Mouse (Mus musculus) macrophage (primary cell): ENCODE data around the gene Phf2. TPM values are rescaled to one million over a fixed set of nuclear protein-coding genes. Genes with fewer than 3 reads are reported as not detected.
A peak's percentile ranks its signal among the peaks of the same experiment; 100 is the strongest.
"Not testable (repeated sequence)": the region's sequence is repeated elsewhere in the genome, so short reads cannot be mapped to it uniquely, and the experiment has no call there.

Experiments
- H3K27ac ChIP-seq: fragments of 350-480 bp; formaldehyde crosslinking; 2 replicates; pipeline ENCODE4 v1.9.0; 2021
- H3K36me3 ChIP-seq: fragments of 350-480 bp; formaldehyde crosslinking; 2 replicates; pipeline ENCODE4 v1.9.0; 2021; ENCODE audit errors: inconsistent target
- H3K4me3 ChIP-seq: fragments of 350-480 bp; formaldehyde crosslinking; 2 replicates; pipeline ENCODE4 v1.9.0; 2021; ENCODE audit errors: inconsistent target
- H3K79me2 ChIP-seq: fragments of 350-480 bp; formaldehyde crosslinking; 2 replicates; pipeline ENCODE4 v1.9.0; 2021; ENCODE audit errors: inconsistent target
- WGBS: methylation state at CpG from one replicate; pipeline ENCODE4 v1.1.7; 2026; ENCODE audit warnings: inconsistent platforms; ENCODE audit not compliant: missing documents; 5-methylcytosine and 5-hydroxymethylcytosine counted together
- polyA plus RNA-seq: library from polyadenylated mRNA; stranded (reverse); fragments of 250-400 nt; gene quantifications from 3 replicates; pipeline ENCODE4 v1.2.4, GENCODE M21; 2018; ENCODE audit warnings: inconsistent platforms

Gene Phf2
- polyA plus RNA-seq, 1 experiment from 2014 or later: 20.4 TPM

- H3K27ac ChIP-seq: no peak overlapping the region
- 70% methylated on average over 3 of the region's 3 CpGs for WGBS
- peaks cover 98% of the 10 kb centered on the region for H3K79me2 ChIP-seq
- no peaks in the 10 kb centered on the region for H3K36me3 ChIP-seq
- H3K4me3 ChIP-seq: no peak overlapping the region
Measured at GRCm38 (mm10) chr13:48849155-48849554, 21.8 kb downstream of the Phf2 start.

- Histone ChIP-seq H3K27ac (no peak overlapping the region), H3K36me3 (no peaks in the 10 kb centered on the region), H3K4me3 (no peak overlapping the region), H3K79me2 (peaks cover 95% of the 10 kb centered on the region)
- WGBS: 62% methylated on average over 3 of the region's 4 CpGs
Measured at GRCm38 (mm10) chr13:48845308-48845707, 25.6 kb downstream of the Phf2 start.

- Histone ChIP-seq H3K27ac (no peak overlapping the region), H3K36me3 (no peaks in the 10 kb centered on the region), H3K79me2 (peaks cover 97% of the 10 kb centered on the region), H3K4me3 (no peak overlapping the region)
- 100% methylated on average over 1 of the region's 1 CpGs for WGBS
Measured at GRCm38 (mm10) chr13:48843530-48843929, 27.4 kb downstream of the Phf2 start.

GRCm38 (mm10) chr13:48841905-48842592 lies 28.9 kb downstream of the Phf2 start:
- Histone ChIP-seq H3K27ac (peak overlapping the region; percentile 48), H3K36me3 (no peaks in the 10 kb centered on the region), H3K4me3 (no peak overlapping the region), H3K79me2 (peaks cover 93% of the 10 kb centered on the region)
- WGBS: 8% methylated on average over 5 of the region's 5 CpGs

- 32% methylated on average over 2 of the region's 2 CpGs for WGBS
- Histone ChIP-seq H3K36me3 (no peaks in the 10 kb centered on the region; the same call in 1 of the 2 replicates), H3K79me2 (peaks cover 81% of the 10 kb centered on the region), H3K27ac (no peak overlapping the region), H3K4me3 (no peak overlapping the region)
Measured at GRCm38 (mm10) chr13:48838284-48838683, 32.6 kb downstream of the Phf2 start.

- no peak overlapping the region for H3K4me3 ChIP-seq
- H3K36me3 ChIP-seq: no peaks in the 10 kb centered on the region; the same call in 1 of the 2 replicates
- 96% methylated on average over 6 of the region's 6 CpGs for WGBS
Measured at GRCm38 (mm10) chr13:48837537-48837936, 33.4 kb downstream of the Phf2 start.

GRCm38 (mm10) chr13:48830528-48831250 lies 40.2 kb downstream of the Phf2 start:
- Histone ChIP-seq H3K36me3 (peaks cover 28% of the 10 kb centered on the region), H3K27ac (no peak overlapping the region), H3K4me3 (no peak overlapping the region), H3K79me2 (peaks cover 12% of the 10 kb centered on the region)
- 95% methylated on average over 14 of the region's 14 CpGs for WGBS

More at GRCm38 (mm10) chr13:48837537-48837936, 33.4 kb downstream of the Phf2 start:
- Histone ChIP-seq H3K27ac (no peak overlapping the region), H3K79me2 (peaks cover 74% of the 10 kb centered on the region)

GRCm38 (mm10) chr13:48829780-48830179 lies 41.1 kb downstream of the Phf2 start:
- peaks cover 37% of the 10 kb centered on the region for H3K36me3 ChIP-seq

GRCm38 (mm10) chr13:48822871-48823270 lies 48.0 kb downstream of the Phf2 start:
- Histone ChIP-seq H3K36me3 (peaks cover 83% of the 10 kb centered on the region), H3K27ac (no peak overlapping the region), H3K79me2 (no peaks in the 10 kb centered on the region), H3K4me3 (no peak overlapping the region)
- WGBS: 95% methylated on average over 9 of the region's 9 CpGs

More at GRCm38 (mm10) chr13:48829780-48830179, 41.1 kb downstream of the Phf2 start:
- Histone ChIP-seq H3K79me2 (peaks cover 3% of the 10 kb centered on the region; the same call in 1 of the 2 replicates), H3K27ac (no peak overlapping the region), H3K4me3 (no peak overlapping the region)
- WGBS: 93% methylated on average over 4 of the region's 4 CpGs

- WGBS: 93% methylated on average over 10 of the region's 10 CpGs
- H3K27ac ChIP-seq: no peak overlapping the region
- H3K4me3 ChIP-seq: no peak overlapping the region
- peaks cover 85% of the 10 kb centered on the region for H3K36me3 ChIP-seq
- no peaks in the 10 kb centered on the region for H3K79me2 ChIP-seq
Measured at GRCm38 (mm10) chr13:48822288-48822687, 48.6 kb downstream of the Phf2 start.

- WGBS: 88% methylated on average over 3 of the region's 3 CpGs
- Histone ChIP-seq H3K36me3 (peaks cover 86% of the 10 kb centered on the region), H3K27ac (no peak overlapping the region)
Measured at GRCm38 (mm10) chr13:48819131-48819530, 51.8 kb downstream of the Phf2 start.

GRCm38 (mm10) chr13:48814406-48814805 lies 56.5 kb downstream of the Phf2 start:
- 93% methylated on average over 1 of the region's 1 CpGs for WGBS
- no peak overlapping the region for H3K4me3 ChIP-seq
- H3K36me3 ChIP-seq: peaks cover 79% of the 10 kb centered on the region
- H3K79me2 ChIP-seq: no peaks in the 10 kb centered on the region
- H3K27ac ChIP-seq: no peak overlapping the region

More at GRCm38 (mm10) chr13:48819131-48819530, 51.8 kb downstream of the Phf2 start:
- Histone ChIP-seq H3K79me2 (no peaks in the 10 kb centered on the region), H3K4me3 (no peak overlapping the region)

- Histone ChIP-seq H3K36me3 (peaks cover 58% of the 10 kb centered on the region; the same call in 1 of the 2 replicates), H3K4me3 (no peak overlapping the region), H3K27ac (no peak overlapping the region), H3K79me2 (no peaks in the 10 kb centered on the region)
- WGBS: 97% methylated on average over 9 of the region's 9 CpGs
Measured at GRCm38 (mm10) chr13:48810991-48811390, 59.9 kb downstream of the Phf2 start.

GRCm38 (mm10) chr13:48810274-48810823 lies 60.6 kb downstream of the Phf2 start:
- Histone ChIP-seq H3K4me3 (no peak overlapping the region), H3K36me3 (peaks cover 58% of the 10 kb centered on the region; the same call in 1 of the 2 replicates), H3K27ac (no peak overlapping the region), H3K79me2 (no peaks in the 10 kb centered on the region)
- 93% methylated on average over 7 of the region's 7 CpGs for WGBS

- H3K36me3 ChIP-seq: peaks cover 56% of the 10 kb centered on the region; the same call in 1 of the 2 replicates
- 99% methylated on average over 4 of the region's 4 CpGs for WGBS
- not testable (repeated sequence) for H3K4me3 ChIP-seq, H3K79me2 ChIP-seq, H3K27ac ChIP-seq
Measured at GRCm38 (mm10) chr13:48809668-48810067, 61.3 kb downstream of the Phf2 start.
